Mouse (Mus musculus): ENCODE measurements around the gene Gjc2.

Gjc2 gene

DNA sequence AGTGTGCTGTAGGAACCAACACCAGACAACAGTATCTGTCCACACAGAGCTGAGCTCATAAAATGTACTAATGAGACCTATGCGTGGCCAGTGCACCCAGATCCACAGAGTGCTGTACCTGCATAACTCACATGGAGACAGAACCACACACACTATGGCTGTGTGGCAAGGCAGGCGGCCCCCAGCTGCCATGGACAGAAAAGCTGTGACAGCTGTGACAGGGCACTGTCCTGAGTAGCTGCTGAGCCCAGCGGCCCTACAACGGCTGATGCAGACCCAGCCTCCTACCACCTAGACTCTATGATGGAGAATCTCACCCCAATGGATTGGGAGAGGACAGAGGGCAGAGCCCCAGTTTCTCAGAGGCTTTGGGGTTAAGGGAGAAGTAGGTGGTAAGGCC, 23.5 kb downstream of the Gjc2 start:
- DNase-seq, result no peak

DNA sequence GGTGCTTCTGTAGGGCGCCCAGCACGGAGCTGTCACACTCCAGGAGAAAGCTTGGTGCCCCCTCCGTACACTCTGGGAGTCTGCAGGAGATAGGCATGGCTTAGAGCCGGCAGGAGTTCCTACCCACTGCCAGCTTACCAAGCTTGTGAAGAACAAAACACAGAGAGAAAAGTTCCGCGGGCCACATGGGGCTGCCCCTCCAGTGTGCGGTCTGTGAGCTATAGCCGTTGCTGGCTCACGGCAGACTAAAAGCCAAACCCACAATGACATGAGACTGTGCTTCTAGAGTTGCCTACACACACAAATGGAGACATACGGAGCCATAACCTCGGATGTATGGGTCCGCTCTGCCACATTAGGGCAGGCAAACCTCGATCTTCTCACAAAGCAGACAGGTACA, 23.9 kb downstream of the Gjc2 start:
- no peak for DNase-seq

DNA sequence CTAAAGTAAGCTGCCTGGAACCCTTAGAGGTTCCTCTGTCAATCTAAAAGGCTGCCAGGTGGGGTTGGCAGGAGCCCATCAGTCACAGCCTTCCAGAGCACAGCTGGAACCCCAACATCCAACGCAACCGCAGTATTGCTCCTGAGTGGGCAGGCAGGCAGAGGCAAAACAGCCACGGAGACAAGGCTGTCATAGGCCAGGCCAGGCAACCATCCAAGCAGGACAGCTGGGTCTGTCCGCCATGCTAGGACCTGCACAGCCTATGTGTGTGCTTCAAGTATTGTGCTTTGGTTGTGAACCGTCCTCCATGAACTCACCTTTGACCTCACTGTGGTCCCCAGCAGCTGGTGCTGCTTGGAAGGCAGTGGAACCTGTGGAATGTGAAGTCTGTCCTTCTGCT, 27.1 kb downstream of the Gjc2 start:
- no peak for DNase-seq

DNA sequence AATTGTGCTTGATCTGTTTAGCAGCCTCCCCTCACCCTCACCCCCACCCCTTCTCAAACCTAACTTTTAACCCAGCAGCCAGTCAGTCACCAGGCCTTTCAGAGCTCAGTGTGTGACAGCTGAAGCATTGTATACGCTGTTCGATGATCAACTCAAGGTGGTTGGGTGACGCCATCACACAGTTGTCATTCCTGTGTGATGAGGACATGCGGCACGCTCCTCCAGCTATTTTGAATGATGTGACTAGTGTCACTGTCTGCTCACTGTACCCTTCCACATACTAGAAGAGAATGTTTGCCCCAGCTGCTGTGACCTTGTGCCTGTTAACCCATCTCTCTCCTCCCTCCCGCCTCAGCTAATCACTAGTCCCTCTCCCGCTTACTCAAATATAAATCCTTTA, 28.8 kb downstream of the Gjc2 start:
- no peak for DNase-seq

DNA sequence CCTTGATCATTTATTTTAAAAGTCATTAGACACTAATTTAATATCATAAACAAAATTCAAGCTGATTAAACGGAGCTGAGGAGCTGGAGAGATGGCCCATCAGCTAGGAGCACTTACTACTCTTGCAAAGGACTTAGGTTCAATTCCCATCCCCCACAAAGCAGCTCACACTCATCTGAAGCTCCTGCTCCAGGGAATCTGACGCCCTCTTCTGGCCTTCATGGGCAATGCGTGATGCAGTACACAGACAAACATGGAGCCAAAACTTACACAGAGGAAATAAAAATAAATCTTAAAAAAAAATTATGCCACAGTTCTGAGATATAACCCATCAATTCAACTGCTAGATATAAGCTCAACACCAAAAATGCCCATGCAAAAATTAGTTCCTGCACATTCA, 31.3 kb downstream of the Gjc2 start:
- DNase-seq, result no peak

DNA sequence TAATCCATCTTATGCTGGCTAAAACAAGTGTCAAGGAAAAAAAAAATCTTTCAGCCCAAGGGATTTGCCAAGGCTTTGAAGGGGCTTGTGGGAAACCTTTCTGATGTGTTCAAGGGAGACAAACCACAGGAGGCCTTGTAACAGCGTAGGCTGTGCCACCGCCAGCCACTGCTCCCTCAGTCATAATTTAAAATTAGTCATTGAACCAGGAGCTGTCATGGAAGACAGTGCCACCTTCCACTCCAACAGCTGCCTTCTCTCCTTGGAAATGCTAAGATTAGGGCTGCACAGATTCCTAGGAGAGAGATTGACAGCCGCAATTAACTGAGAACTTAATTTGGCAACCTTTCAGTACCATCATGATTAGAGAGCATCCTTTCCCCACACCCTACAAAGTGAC, 33.7 kb downstream of the Gjc2 start:
- no peak for DNase-seq

DNA sequence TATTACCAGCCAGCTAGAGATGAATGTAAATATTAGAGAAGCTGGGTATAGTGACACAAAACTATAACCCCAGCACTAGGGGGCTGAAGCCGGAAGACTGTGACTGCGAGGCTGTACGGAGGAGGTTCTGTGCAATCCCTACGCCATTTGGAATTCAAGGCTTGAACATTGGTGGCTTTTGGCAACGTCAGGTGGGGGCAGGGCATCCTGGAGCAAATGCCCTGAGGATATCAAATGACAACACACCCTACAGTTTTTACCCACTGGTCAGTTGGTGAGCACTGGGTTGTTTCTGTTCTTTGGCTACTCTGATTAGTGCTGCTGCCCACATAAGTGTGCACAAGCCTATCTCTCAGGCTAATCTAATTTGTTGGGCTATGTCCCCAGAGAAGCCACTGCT, 40.1 kb downstream of the Gjc2 start:
- no peak for DNase-seq

DNA sequence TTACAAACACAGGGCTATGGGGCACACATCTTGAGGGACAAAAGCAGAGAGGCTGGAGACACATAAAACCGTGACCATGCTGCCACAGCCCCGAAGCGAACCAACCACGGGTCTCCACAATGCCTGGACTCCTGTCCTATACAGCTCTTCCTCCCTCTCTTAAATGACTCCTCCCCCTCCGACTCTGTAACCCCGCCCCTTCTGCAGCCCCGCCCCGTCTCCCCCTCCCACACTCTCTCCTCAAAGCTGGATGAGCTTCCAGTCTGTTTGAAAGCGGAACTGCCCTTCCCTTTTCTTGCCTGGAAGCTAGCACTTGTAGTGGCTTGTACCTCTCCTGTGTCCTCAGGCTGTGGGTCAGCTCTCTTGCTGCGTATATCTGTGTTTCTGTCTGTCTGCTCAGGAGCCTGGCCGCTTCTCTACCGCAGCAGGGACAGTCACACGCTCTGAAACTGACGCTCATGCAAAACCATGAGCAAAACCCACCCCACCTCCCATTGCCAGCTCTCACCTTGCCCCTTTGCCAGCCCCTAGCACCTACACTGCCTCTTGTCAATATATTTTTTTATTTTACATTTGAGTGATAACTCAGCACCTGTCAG, 41.1 kb downstream of the Gjc2 start:
- no peak for DNase-seq

DNA sequence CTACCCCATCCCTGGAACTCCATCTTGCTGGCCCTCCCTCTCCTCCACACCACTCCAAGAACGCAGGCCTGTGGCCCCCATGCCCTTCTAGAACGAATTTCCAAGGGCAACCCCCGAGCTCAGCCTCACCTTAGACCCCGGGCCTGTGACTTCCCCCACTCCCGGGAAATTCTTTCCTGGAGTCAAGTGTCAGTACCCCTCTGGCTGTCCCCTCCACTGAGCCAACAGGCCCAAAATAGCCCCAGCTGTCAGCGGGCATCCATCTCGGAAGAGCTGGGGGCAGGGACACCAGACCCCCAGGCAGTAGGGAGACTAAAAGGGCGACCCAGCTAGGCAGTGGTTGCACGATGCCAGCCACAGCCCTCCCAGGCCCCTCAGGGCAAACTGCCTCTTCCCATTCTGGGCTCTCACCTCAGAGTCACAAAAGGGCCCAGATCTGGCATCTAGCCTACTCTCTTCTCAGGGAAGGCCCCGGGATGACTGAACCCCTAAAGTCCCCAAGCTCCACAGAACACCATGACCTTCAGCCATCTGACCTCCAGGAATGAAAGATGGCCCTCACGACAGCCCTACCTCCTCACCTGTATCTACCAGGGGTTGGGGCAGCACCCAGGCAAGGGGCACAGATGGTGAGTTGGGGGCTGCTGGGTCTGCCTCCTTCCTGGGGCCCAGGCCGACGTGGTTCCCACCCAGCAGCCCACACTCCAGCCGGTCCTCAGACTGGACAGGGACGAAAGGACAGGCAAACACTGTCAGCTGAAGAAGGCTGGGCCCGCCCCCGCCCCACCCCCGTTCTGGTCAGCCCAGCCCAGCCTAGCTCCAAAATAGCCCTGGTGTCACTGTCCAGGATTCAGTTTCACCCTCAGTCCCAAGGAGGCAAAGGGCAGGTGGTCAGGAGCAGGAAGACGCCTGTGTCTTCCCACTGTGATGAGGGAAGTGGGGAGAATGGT, 44.2 kb downstream of the Gjc2 start:
- DNase-seq, result no peak

DNA sequence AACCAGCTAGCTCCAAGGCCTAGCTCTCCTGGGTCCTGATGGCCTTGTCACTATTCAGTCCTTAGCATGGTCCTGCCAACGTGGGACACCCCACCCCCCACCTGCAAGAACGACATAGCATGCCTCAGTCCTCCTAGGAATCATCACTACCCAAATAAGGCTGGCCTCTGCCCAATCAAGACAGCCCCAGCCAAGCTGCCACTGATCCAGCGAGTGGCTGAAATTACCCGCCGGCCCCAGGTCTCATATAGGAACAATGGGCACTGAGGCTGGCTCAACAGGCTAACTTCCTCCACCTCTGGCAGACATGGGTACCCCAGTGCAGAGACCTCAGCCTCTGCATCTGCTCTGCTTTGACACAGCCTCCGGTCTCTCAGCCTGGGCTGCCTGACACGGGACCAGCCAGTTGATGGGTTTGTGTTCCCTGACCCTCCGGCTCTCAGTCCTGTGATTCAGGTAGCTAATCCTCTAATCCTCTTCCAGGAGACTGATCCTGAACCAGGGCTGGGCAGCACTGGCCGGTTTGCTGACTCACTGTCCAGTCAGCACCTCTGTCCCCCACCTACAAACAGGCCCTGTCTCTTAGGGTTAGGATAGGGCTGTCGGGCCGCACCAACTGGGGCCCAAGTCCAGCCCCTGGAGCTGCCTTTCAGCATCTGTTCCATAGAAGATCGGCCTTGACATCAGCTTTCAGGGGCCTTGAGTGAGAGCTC, 45.9 kb downstream of the Gjc2 start:
- no peak for DNase-seq

DNA sequence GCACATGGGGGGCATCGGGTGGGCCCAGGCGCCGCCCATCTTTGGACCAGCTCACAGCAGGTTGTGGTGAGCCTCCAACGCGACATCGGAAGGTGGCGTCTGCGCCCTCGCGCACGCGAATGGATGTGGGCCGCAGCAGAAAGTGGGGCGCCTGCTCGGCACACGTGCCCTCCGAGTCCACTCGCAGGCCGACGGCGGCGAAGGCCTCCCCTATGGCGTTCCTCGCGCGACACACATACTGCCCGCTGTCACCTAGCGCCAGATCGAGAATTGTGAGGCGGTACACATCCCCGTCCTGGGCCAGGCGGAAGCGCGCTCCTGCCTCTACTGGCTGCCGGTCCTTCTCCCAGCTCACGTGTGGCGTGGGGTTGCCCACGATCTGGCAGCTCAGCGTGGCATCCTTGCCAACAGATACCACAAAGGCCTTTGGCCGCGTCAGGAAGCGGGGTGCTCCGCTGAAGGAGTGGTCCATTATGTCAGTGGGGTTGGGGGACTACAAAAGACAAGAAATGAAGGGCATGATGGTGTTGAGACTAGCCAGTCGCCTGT, 47.0 kb downstream of the Gjc2 start, which contains the start of gene Obscn:
Gene Obscn, minus strand, starts transcription at position 499 of the 549 bp plus-strand sequence.
- DNase-seq, result no peak

DNA sequence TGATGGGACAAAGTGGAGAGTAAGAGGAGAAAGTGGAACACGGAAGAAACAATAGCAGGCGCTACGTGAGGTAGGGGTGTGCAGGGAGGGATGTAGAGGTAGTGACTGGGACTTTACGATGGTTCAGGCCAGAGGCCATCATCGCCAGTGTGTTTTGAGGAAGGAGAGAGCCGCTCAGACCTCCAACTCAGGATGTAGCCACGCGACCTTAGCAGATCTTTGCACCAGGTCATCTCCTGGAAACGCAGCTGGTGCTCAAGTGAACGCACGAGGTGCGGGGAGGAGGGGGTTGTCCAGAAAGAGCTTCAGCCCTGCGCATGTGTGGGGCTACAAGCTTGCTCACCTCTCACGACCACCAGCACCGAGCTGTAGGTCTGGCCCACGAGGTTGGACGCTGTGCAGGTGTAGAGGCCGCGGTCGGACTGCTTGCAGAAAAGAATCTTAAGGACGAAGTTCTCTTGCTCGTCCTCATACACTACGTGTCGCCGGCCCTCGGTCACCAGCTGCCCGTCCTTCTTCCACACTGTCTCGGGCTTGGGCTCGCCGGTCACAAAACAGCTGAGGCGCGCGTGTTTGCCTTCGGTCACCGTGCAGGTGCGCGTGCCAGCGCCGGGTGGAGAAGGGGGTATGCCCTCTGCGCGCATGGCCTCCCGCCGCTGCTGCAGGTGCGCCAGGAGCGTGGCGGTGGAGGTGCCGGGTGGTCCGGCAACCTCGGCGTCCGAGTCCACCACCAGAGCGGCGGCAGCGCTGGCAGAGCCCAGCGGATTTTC, 47.8 kb downstream of the Gjc2 start:
- DNase-seq, result no peak

DNA sequence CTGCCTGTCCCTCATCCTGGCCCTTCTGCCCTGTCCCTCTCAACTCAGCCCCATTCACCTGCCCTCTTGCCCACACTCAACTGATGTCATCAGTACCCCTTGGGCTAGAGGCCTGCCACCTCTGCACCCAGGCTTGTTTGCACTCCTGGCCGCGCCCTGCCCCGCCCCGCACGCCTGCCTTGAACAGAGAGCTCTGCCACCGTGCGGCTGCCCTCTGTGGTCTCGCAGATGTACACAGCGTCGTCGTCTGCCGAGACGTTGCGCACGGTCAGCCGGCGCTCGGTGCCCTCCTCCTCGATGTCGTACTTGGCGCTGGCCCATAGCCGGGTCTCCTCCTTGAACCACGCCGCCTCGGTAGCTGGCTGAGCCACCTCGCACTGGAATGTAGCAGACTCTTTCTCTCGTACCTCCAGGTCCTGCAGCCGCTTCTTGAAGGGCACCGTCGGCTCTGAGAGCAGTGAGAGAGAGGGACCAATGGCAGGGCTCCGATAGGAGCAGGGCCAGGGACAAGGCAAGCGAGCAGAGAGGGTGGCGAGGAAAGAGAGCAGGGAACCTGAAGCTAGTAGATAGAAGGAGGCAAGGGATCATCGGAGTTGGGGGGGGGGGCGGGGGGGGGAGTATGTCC, 48.5 kb downstream of the Gjc2 start:
- no peak for DNase-seq

DNA sequence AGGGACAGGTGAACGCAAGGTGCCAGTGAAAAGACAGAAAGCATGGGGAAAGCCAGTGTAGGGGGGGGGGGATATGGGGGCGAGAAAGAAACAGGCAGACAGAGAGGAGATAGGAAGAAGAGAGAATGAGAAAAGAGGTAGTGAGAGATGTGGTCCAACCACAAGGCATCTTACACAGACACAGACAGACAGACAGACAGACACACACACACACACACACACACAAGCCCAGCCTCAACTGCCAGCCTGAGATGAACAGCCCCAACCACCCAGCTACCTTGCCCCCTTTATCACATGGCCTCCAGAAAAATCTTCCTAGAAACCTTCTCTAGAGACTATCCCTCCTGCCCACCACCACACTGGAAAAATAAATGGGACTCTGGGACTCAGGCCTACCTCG, 50.9 kb downstream of the Gjc2 start:
- no peak for DNase-seq

DNA sequence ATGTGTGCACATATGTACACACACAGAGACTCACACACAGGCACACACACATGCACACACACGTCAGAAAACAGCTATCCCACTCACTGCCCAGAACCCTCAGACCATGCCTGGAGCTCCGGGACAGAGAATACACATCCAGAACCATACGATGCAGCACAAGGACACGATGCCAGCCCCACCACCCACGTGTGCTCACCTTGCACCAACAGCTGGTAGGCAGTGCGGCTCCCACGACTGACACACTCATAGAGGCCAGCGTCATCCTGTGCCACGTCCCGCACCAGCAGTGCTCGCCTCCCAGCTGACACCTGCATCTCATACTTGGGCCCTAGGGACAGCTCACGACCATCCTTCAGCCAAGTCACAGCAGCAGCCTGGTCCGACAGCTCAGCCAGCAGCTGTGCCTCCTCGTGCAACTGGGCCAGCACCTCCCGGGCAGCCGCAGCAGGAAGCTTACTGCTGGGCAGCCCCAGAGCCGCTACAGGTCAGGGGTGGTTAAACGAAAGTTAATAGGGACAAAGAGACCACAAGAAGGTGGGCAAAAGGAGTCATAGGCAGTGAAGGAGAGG, 51.6 kb downstream of the Gjc2 start:
- no peak for DNase-seq

DNA sequence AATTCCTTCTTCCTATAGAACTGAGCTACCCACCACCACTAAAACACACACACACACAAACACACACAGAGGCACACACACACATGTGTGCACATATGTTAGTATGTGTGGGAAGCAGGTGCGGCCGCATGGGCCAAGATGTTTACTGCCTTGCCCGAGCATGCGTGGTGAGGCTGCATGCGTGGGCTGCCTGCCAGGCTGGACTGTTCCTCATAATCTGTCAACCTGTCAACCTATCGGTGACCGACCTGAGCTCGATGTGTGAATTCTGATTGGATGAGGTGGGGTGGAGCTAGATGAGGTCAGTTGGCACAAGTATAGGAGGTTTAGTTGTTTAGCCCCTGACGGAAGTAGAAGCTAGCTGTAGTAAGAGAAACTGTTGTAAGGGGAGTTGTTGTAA, 52.2 kb downstream of the Gjc2 start:
- DNase-seq, result no peak
